Mouse (Mus musculus) lung, postnatal 4 days (tissue): ENCODE measurements around the gene Lgals12.

Experiments used
- DNase-seq, 2 experiments: peaks; one replicate each; pipeline ENCODE4 v3.0.0; 2021

The Lgals12 gene

GRCm38 (mm10) chr19:7606801-7607689 lies at the start of gene Lgals12:
Gene Lgals12 (minus strand): TSS chr19:7607193.
- DNase-seq, result peak; percentile 38 to 44

GRCm38 (mm10) chr19:7648913-7649666 lies 42.1 kb upstream of the Lgals12 start:
- no peak for DNase-seq

GRCm38 (mm10) chr19:7633786-7634185 lies 26.8 kb upstream of the Lgals12 start:
- DNase-seq, result no peak

- DNase-seq, result no peak
Measured at GRCm38 (mm10) chr19:7633021-7633420, 26.0 kb upstream of the Lgals12 start.

GRCm38 (mm10) chr19:7617696-7618095 lies 10.7 kb upstream of the Lgals12 start:
- peak; percentile 42 to 71 for DNase-seq

- DNase-seq, result no peak
Measured at GRCm38 (mm10) chr19:7617085-7617484, 10.1 kb upstream of the Lgals12 start.

- no peak for DNase-seq
Measured at GRCm38 (mm10) chr19:7616231-7616930, 9.4 kb upstream of the Lgals12 start.

GRCm38 (mm10) chr19:7613151-7613550 lies 6.2 kb upstream of the Lgals12 start:
- no peak for DNase-seq

- peak; percentile 47 to 62 for DNase-seq
Measured at GRCm38 (mm10) chr19:7611942-7612757, 5.2 kb upstream of the Lgals12 start, which contains the start of gene Hrasls5. Gene Hrasls5 (plus strand): TSS chr19:7612541.

GRCm38 (mm10) chr19:7607690-7608201 lies 753 bp upstream of the Lgals12 start:
- peak in 1 of 2 experiments; percentile 15 for DNase-seq

- DNase-seq, result peak; percentile 43 to 65
Measured at GRCm38 (mm10) chr19:7605930-7606783, 836 bp downstream of the Lgals12 start.

GRCm38 (mm10) chr19:7605013-7605412 lies 2.0 kb downstream of the Lgals12 start:
- DNase-seq, result no peak

- no peak for DNase-seq
Measured at GRCm38 (mm10) chr19:7604107-7604506, 2.9 kb downstream of the Lgals12 start.

- no peak for DNase-seq
Measured at GRCm38 (mm10) chr19:7601551-7601950, 5.4 kb downstream of the Lgals12 start.

GRCm38 (mm10) chr19:7598481-7598880 lies 8.5 kb downstream of the Lgals12 start:
- DNase-seq, result no peak

GRCm38 (mm10) chr19:7595534-7595933 lies 11.5 kb downstream of the Lgals12 start:
- DNase-seq, result peak in 1 of 2 experiments; percentile 55

- DNase-seq, result peak in 1 of 2 experiments; percentile 41
Measured at GRCm38 (mm10) chr19:7592018-7592417, 15.0 kb downstream of the Lgals12 start.

GRCm38 (mm10) chr19:7590795-7591194 lies 16.2 kb downstream of the Lgals12 start:
- DNase-seq, result no peak

GRCm38 (mm10) chr19:7585764-7586163 lies 21.2 kb downstream of the Lgals12 start:
- DNase-seq, result no peak

- no peak for DNase-seq
Measured at GRCm38 (mm10) chr19:7585279-7585678, 21.7 kb downstream of the Lgals12 start.

- no peak for DNase-seq
Measured at GRCm38 (mm10) chr19:7583599-7583998, 23.4 kb downstream of the Lgals12 start.
